Mouse (Mus musculus): ENCODE results near the gene Angptl7. TPM values are rescaled to one million over a fixed set of nuclear protein-coding genes. Genes with fewer than 3 reads are reported as not detected.

Gene Angptl7
- polyA plus RNA-seq, 1 experiment from 2014 or later, result 1.2 TPM

- ATAC-seq (ENCODE audit: low FRiP score, low TSS enrichment) (no peak), DNase-seq (ENCODE audit: low spot score) (no peak)
- H3K36me3 ChIP-seq (ENCODE audit: control insufficient read depth, insufficient read depth, low read length), result peaks cover 20% of the 10 kb centered on the region
- H3K4me3 ChIP-seq (ENCODE audit: low read depth, low read length), result no peak overlapping the region
- no peaks in the 10 kb centered on the region for H3K9me3 ChIP-seq (ENCODE audit: control insufficient read depth, low read length)
- H3K4me1 ChIP-seq (replicated peaks; ENCODE audit: control insufficient read depth, insufficient read depth), result no peaks in the 10 kb centered on the region
- H3K9ac ChIP-seq (ENCODE audit: low read length), result no peak overlapping the region
- TF ChIP-seq CTCF (IDR thresholded peaks at IDR 0.05; ENCODE audit: low read depth) (peak; percentile 51), EP300 (optimal IDR thresholded peaks at IDR 0.05) (no peak)
- no peaks in the 10 kb centered on the region for H3K27me3 ChIP-seq (ENCODE audit: control insufficient read depth, insufficient read depth, low read length)
- 92% methylated on average over 2 of the region's 2 CpGs for WGBS
- no peak overlapping the region for H3K4me2 ChIP-seq (replicated peaks; ENCODE audit: low read depth)
- H3K27ac ChIP-seq (replicated peaks), result no peak overlapping the region
These were observed 15.1 kb upstream of the Angptl7 start for GRCm38 (mm10) chr4:148515313-148515712.

DNA sequence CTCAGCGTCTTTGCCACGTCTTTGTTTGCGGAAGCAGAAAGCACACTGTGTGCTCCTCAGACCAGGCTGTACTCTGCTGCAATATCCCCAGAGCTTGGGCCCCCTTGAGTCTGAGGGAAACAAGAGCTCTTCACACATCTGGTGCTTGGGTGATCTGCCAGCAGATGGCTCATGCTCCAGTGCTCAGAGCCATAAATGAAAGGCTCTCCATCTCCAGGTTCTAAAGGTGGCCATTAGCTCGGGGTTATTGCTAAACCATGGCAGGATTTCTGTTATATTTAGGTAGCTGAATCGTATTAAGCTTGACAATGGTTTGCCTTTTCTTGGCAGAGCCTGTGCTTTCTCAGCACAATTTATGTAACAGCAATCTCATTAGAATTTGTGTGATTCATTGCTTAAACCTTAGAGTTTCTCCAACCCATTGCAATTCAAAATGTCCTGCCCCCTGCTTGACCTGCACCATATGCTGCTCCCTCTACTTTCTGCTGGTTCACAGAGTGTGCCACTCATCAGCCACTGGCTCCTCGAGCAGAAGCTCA is 12.8 kb upstream of the Angptl7 start:
- no peak overlapping the region for H3K4me3 ChIP-seq (ENCODE audit: low read depth, low read length)
- H3K9ac ChIP-seq (ENCODE audit: low read length), result no peak overlapping the region
- no peaks in the 10 kb centered on the region for H3K4me1 ChIP-seq (replicated peaks; ENCODE audit: control insufficient read depth, insufficient read depth)
- no peak overlapping the region for H3K27ac ChIP-seq (replicated peaks)
- TF ChIP-seq EP300 (optimal IDR thresholded peaks at IDR 0.05) (no peak), CTCF (IDR thresholded peaks at IDR 0.05; ENCODE audit: low read depth) (no peak)
- peak; percentile 51; the same call in 1 of the 2 replicates for ATAC-seq (ENCODE audit: low FRiP score, low TSS enrichment)
- no peaks in the 10 kb centered on the region for H3K9me3 ChIP-seq (ENCODE audit: control insufficient read depth, low read length)
- peaks cover 17% of the 10 kb centered on the region for H3K36me3 ChIP-seq (ENCODE audit: control insufficient read depth, insufficient read depth, low read length)
- DNase-seq (ENCODE audit: low spot score), result no peak
- H3K27me3 ChIP-seq (ENCODE audit: control insufficient read depth, insufficient read depth, low read length), result no peaks in the 10 kb centered on the region
- no peak overlapping the region for H3K4me2 ChIP-seq (replicated peaks; ENCODE audit: low read depth)
- 58% methylated on average over 6 of the region's 6 CpGs for whole genome bisulfite sequencing

- TF ChIP-seq CTCF (IDR thresholded peaks at IDR 0.05; ENCODE audit: low read depth), result no peak
- no peak for TF ChIP-seq EP300 (optimal IDR thresholded peaks at IDR 0.05)
- Histone ChIP-seq H3K36me3 (ENCODE audit: control insufficient read depth, insufficient read depth, low read length) (peaks cover 11% of the 10 kb centered on the region; the same call in 1 of the 2 replicates), H3K4me3 (ENCODE audit: low read depth, low read length) (no peak overlapping the region), H3K9ac (ENCODE audit: low read length) (no peak overlapping the region), H3K4me1 (replicated peaks; ENCODE audit: control insufficient read depth, insufficient read depth) (no peaks in the 10 kb centered on the region), H3K9me3 (ENCODE audit: control insufficient read depth, low read length) (no peaks in the 10 kb centered on the region), H3K27me3 (ENCODE audit: control insufficient read depth, insufficient read depth, low read length) (no peaks in the 10 kb centered on the region), H3K4me2 (replicated peaks; ENCODE audit: low read depth) (no peak overlapping the region), H3K27ac (replicated peaks) (no peak overlapping the region)
- WGBS, result 94% methylated on average over 4 of the region's 4 CpGs
- ATAC-seq (ENCODE audit: low FRiP score, low TSS enrichment), result no peak
- no peak for DNase-seq (ENCODE audit: low spot score)
These were observed 11.1 kb upstream of the Angptl7 start for GRCm38 (mm10) chr4:148511334-148511733.

GRCm38 (mm10) chr4:148510691-148511090 is 10.4 kb upstream of the Angptl7 start:
- Histone ChIP-seq H3K4me2 (replicated peaks; ENCODE audit: low read depth) (no peak overlapping the region), H3K36me3 (ENCODE audit: control insufficient read depth, insufficient read depth, low read length) (peaks cover 11% of the 10 kb centered on the region; the same call in 1 of the 2 replicates), H3K4me1 (replicated peaks; ENCODE audit: control insufficient read depth, insufficient read depth) (no peaks in the 10 kb centered on the region), H3K27ac (replicated peaks) (no peak overlapping the region), H3K27me3 (ENCODE audit: control insufficient read depth, insufficient read depth, low read length) (no peaks in the 10 kb centered on the region), H3K9me3 (ENCODE audit: control insufficient read depth, low read length) (no peaks in the 10 kb centered on the region), H3K9ac (ENCODE audit: low read length) (no peak overlapping the region), H3K4me3 (ENCODE audit: low read depth, low read length) (no peak overlapping the region)
- DNase-seq (ENCODE audit: low spot score) (no peak), ATAC-seq (ENCODE audit: low FRiP score, low TSS enrichment) (no peak)
- 77% methylated on average over 4 of the region's 4 CpGs for WGBS
- TF ChIP-seq CTCF (IDR thresholded peaks at IDR 0.05; ENCODE audit: low read depth), result no peak
- TF ChIP-seq EP300 (optimal IDR thresholded peaks at IDR 0.05), result no peak

DNA sequence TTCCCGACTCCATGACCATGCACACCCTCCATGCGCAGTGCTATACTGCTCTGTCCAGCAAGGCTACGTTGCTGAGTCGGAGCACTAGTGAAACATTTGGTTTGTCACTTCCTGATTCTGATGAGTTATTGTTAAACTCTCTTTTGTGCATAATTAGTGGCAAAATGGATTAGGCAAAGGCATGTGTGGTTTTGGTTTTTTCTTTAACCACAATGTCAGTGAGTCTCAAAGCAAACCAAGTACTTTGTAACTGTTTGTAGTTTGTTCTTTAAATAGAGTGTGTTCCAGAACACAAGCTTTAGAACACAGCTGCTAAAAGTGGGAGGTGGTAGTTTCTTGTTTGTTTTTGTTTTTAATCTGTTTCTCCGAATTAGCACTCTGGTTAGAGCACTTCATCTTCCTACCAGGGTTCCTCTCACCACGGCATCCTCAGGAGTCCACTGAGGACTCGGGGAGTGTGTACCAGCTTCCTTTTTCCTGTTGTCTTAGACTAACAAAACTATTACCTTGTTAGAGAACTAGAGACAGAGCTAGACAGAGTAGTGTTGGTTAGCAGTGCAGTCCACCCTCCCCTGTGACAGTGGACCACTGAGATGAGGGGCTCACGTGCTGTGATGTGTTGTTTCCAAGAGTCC is 9.3 kb upstream of the Angptl7 start:
- no peak overlapping the region for H3K4me3 ChIP-seq (ENCODE audit: low read depth, low read length)
- no peak for TF ChIP-seq EP300 (optimal IDR thresholded peaks at IDR 0.05)
- no peak for TF ChIP-seq CTCF (IDR thresholded peaks at IDR 0.05; ENCODE audit: low read depth)
- ATAC-seq (ENCODE audit: low FRiP score, low TSS enrichment) (no peak), DNase-seq (ENCODE audit: low spot score) (no peak)
- H3K9me3 ChIP-seq (ENCODE audit: control insufficient read depth, low read length), result no peaks in the 10 kb centered on the region
- 82% methylated on average over 8 of the region's 8 CpGs for WGBS
- H3K4me1 ChIP-seq (replicated peaks; ENCODE audit: control insufficient read depth, insufficient read depth), result no peaks in the 10 kb centered on the region
- peaks cover 9% of the 10 kb centered on the region; the same call in 1 of the 2 replicates for H3K36me3 ChIP-seq (ENCODE audit: control insufficient read depth, insufficient read depth, low read length)
- H3K4me2 ChIP-seq (replicated peaks; ENCODE audit: low read depth), result no peak overlapping the region
- no peaks in the 10 kb centered on the region for H3K27me3 ChIP-seq (ENCODE audit: control insufficient read depth, insufficient read depth, low read length)
- H3K9ac ChIP-seq (ENCODE audit: low read length), result no peak overlapping the region
- no peak overlapping the region for H3K27ac ChIP-seq (replicated peaks)
